Mouse (Mus musculus): ENCODE results near the gene Cel.
A peak's percentile ranks its signal among the peaks of the same experiment; 100 is the strongest.

The Cel gene

GRCm38 (mm10) chr2:28518231-28518630, 45.0 kb downstream of the Cel start:
- no peak for DNase-seq (ENCODE audit: low spot score)

DNA sequence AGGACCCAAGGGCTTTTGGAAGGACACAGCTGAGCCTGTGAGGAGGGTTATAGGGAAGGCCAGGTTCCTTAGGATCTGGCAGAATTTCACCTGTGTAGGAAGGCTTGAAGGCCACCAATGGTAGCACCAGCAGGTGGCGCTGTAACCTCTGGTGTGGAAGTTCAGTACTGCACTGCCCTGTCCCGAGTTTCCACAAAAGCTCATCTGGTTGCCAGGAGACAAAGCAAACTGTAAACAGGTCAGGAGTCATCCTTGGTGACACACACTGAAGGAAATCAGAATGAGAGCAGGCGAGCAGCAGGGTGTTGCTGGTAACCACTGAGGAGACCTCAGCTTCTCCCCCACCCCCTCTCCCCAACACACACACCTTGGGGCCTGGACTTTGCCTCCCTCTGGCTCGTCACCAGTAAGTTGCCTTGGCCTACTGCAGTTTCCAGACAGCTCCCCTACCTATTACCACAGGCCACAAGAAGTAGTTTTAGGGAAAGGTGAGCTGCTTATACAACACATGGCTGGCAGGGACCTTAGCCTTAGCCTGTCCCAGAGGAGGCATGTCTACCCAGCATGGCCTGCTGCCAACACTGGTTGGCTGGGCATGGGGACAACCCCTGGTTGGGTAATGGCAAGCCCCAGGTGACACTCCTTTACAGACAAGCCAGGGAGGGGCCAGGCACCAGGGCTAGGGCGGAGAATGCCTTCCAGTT, 45.8 kb downstream of the Cel start:
- DNase-seq (ENCODE audit: low spot score): peak; percentile 79

DNA sequence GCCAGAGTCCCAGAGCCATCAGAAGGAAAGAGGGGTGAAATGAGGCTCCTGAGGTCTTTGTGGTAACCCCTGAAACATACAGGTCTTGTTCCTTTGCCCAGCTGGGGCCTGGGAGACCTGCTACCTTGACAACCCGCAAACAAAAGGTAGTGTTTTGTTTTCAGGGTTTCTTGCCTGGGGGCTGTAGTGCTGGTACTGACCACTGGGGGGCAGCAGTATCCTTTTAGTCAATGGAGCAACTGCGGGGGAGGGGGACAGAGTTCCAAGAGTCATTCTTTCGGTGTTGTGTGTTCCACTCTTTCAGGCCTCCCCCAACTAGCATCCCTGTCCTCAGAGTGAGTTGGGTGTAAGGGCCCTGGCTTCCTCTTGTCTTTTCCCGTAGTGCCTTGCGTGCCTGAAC, 48.7 kb downstream of the Cel start:
- DNase-seq (ENCODE audit: low spot score): peak; percentile 89

GRCm38 (mm10) chr2:28513431-28514370, 49.5 kb downstream of the Cel start:
- peak; percentile 29 for DNase-seq (ENCODE audit: low spot score)

DNA sequence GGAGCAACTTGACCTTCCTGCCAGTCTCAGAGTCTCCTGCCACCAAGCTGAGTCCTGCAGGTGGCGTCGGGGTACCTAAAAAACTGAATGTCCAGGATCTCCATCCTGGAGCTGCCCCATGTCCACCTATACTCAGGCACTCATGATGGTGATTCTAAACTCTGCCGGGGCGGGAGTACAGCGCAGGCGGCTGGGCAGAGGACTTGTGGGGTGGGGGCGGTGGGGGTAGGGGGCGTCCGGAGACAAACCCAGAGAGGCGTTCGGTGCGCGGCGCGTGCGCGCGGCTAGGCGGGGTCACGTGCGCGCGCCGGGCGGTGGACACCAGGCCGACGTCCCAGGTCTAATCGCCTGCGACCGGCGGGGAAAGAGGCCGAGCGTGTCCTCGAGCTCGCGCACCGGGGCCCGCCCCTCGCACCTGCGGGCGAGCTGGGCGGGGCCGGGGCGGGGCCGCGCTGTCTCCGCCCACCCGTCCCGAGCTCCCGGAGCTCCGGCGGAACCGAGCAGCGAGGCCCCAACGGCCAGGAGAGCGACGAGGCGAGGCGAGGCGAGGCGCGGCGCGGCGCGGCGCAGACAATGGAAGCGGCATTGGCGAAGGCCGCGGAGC, 50.3 kb downstream of the Cel start, which contains the start of gene Ralgds:
Gene Ralgds, plus strand, starts transcription at position 328 of the 604 bp plus-strand sequence.
- peak; percentile 41 for DNase-seq (ENCODE audit: low spot score)

- DNase-seq (ENCODE audit: low spot score): peak; percentile 3
Observed at GRCm38 (mm10) chr2:28511600-28511999, 51.6 kb downstream of the Cel start.

GRCm38 (mm10) chr2:28506291-28506690, 56.9 kb downstream of the Cel start:
- DNase-seq (ENCODE audit: low spot score): no peak

- no peak for DNase-seq (ENCODE audit: low spot score)
Observed at GRCm38 (mm10) chr2:28505795-28506194, 57.4 kb downstream of the Cel start, which contains the start of gene Gm10134. Gene Gm10134 (plus strand): TSS chr2:28506095.
